Mouse (Mus musculus) C2C12 (cell line): ENCODE results near the gene Btbd8.

Source experiments
- CTCF ChIP-seq: IDR thresholded peaks from one replicate; pipeline ENCODE4 v1.5.1; 2011; ENCODE audit not compliant: control insufficient read depth, insufficient read depth, insufficient read length
- USF1 ChIP-seq: IDR thresholded peaks from one replicate; pipeline ENCODE4 v1.6.1; 2011; ENCODE audit warnings: low read depth, mild to moderate bottlenecking, control low read depth, moderate library complexity

- TF ChIP-seq CTCF (no peak), USF1 (no peak)
Measured at GRCm38 (mm10) chr5:107462147-107463076, 24.6 kb downstream of the Btbd8 start.
